Comparison of ENCODE assay signal across 14 mouse cellular contexts in the genomic region with DNA sequence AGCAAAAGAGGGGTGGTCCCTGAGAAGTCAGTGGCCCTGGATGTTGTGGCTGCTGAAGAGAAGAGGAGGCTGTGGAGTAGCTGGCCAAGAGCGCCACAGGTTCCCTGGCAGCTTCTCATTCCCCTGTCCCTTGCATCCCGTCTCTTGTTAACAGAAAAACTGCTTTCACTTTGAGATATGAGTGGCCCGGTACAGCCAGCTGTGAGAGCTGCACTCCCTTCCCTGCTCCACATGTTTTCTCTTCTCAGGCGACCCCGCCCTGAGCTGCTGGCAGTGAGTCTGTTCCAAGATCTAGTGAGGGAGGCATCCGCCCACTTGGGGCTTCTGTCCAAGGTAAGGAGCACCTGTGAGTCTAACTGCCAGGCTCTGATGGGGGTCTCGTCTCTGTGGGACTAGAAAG. TPM values are rescaled to one million over a fixed set of nuclear protein-coding genes. Genes with fewer than 3 reads are reported as not detected.
DNase-seq lines count a peak whose midpoint lies in the region; TF ChIP-seq lines count a peak whose summit lies in the region.
"Not testable (repeated sequence)": the region's sequence is repeated elsewhere in the genome, so short reads cannot be mapped to it uniquely, and the experiment has no call there.
"Had no signal": no experiment of that assay in that cellular context is flagged by ENCODE, and none has a peak within 500 bp of the region (broad histone marks: within the 10 kb centered on the region; RNA-seq: fewer than 3 reads in every experiment).

No protein-coding gene starts in this region.

- H3K79me2 ChIP-seq in MEL (ENCODE audit: control insufficient read depth, insufficient read depth, low read length, poor library complexity); heart, adult 2 months (replicated peaks; ENCODE audit: control insufficient read depth, insufficient read depth, low read length); myocyte (ENCODE audit: control insufficient read depth, insufficient read depth): not testable (repeated sequence)

- not testable (repeated sequence) for H3K9me3 ChIP-seq in MEL (replicated peaks; ENCODE audit: insufficient read depth, low read length)

- H3K9ac ChIP-seq in MEL (ENCODE audit: control insufficient read depth, low read depth, low read length, poor library complexity, severe bottlenecking), result not testable (repeated sequence)
- H3K9ac ChIP-seq in heart, adult 2 months (ENCODE audit: low read depth, low read length), result 0 out of 2 replicates have a peak overlapping the region, but pooled peaks have one; percentile 44

- not testable (repeated sequence) for TF ChIP-seq RAD21 in MEL (IDR thresholded peaks at IDR 0.05; ENCODE audit: low read depth, low read length)

- H3ac ChIP-seq in myocyte (ENCODE audit: control insufficient read depth, insufficient read length), result not testable (repeated sequence)

- TF ChIP-seq POLR2A in MEL (IDR thresholded peaks at IDR 0.05; ENCODE audit: control insufficient read depth in 1 of 2, insufficient read depth in 1 of 2, low read depth in 1 of 2, low read length in 2 of 2, poor library complexity in 1 of 2); heart, adult 2 months (IDR thresholded peaks at IDR 0.05; ENCODE audit: insufficient read depth, low read depth, low read length); kidney, adult 2 months (IDR thresholded peaks at IDR 0.05; ENCODE audit: low read depth, low read length); myocyte (IDR thresholded peaks at IDR 0.05; ENCODE audit: insufficient read length, low read depth): not testable (repeated sequence)

- peak overlapping the region; percentile 76 for H3K4me2 ChIP-seq in myocyte (ENCODE audit: low read depth)

- TF ChIP-seq CTCF in MEL (IDR thresholded peaks at IDR 0.05 in 2 of 3, conservative IDR thresholded peaks at IDR 0.05 in 1 of 3; ENCODE audit: control insufficient read depth in 1 of 3, insufficient read depth in 1 of 3, low read depth in 2 of 3, low read length in 3 of 3, poor library complexity in 1 of 3, severe bottlenecking in 1 of 3); heart, adult 2 months (IDR thresholded peaks at IDR 0.05); kidney, adult 2 months (conservative IDR thresholded peaks at IDR 0.05; ENCODE audit: insufficient read depth, insufficient read length, low read depth, low read length): not testable (repeated sequence)

- not testable (repeated sequence) for H3K27me3 ChIP-seq in MEL (ENCODE audit: control insufficient read depth in 1 of 2, insufficient read depth in 2 of 2, low read length in 2 of 2); heart, adult 2 months (ENCODE audit: control insufficient read depth, insufficient read depth, low read length); kidney, adult 2 months (replicated peaks; ENCODE audit: control insufficient read depth, insufficient read depth, low read length); myocyte (ENCODE audit: control insufficient read depth, insufficient read depth, insufficient read length)

- H3K36me3 ChIP-seq in MEL (ENCODE audit: control insufficient read depth in 1 of 2, insufficient read depth in 2 of 2, low read length in 2 of 2); heart, adult 2 months (ENCODE audit: control insufficient read depth, insufficient read depth, low read length); kidney, adult 2 months (ENCODE audit: control insufficient read depth, insufficient read depth, low read length); myocyte (ENCODE audit: control insufficient read depth, insufficient read depth): not testable (repeated sequence)

- not testable (repeated sequence) for H3K27ac ChIP-seq in MEL (ENCODE audit: control insufficient read depth, low read depth, low read length)
- peak overlapping the region; percentile 37 for H3K27ac ChIP-seq in brown adipose tissue, adult 24 weeks (replicated peaks; ENCODE audit: low read depth, low read length)
- peak overlapping the region; percentile 64 for H3K27ac ChIP-seq in heart, adult 2 months
- H3K27ac ChIP-seq in kidney, adult 2 months (ENCODE audit: insufficient read depth, low read depth, low read length), result peak overlapping the region; percentile 59; the same call in 1 of the 2 replicates

- TF ChIP-seq EP300 in MEL (IDR thresholded peaks at IDR 0.05; ENCODE audit: low read depth in 1 of 2, low read length in 2 of 2); heart, adult 2 months (IDR thresholded peaks at IDR 0.05; ENCODE audit: insufficient read depth, low read depth, low read length): not testable (repeated sequence)

- not testable (repeated sequence) for H3K4me1 ChIP-seq in MEL (ENCODE audit: control insufficient read depth in 1 of 2, insufficient read depth in 2 of 2, low read length in 2 of 2); brown adipose tissue, adult 24 weeks (ENCODE audit: control insufficient read depth, insufficient read depth, insufficient read length, low read length); heart, adult 2 months (ENCODE audit: control insufficient read depth, insufficient read depth, low read length); kidney, adult 2 months (ENCODE audit: control insufficient read depth, insufficient read depth, low read length)

- peak overlapping the region; percentile 7 to 23; a peak in 3 of 4 replicates for H3K4me3 ChIP-seq in MEL (ENCODE audit: control insufficient read depth in 1 of 2, insufficient read depth in 1 of 2, low read depth in 2 of 2, low read length in 2 of 2)
- peak overlapping the region; percentile 33; the same call in 1 of the 2 replicates for H3K4me3 ChIP-seq in brown adipose tissue, adult 24 weeks (ENCODE audit: insufficient read depth, low read depth, low read length)
- H3K4me3 ChIP-seq in heart, adult 2 months; myocyte: not testable (repeated sequence)
- peak overlapping the region; percentile 28; the same call in 1 of the 2 replicates for H3K4me3 ChIP-seq in kidney, adult 2 months (ENCODE audit: insufficient read depth, low read depth, low read length)

- DNase-seq in MEL (ENCODE audit: low read depth, low spot score), result peak; percentile 51
- peak; percentile 49 to 55 for DNase-seq in heart, adult 2 months
- DNase-seq in heart, postnatal 10 days, result peak; percentile 41 to 53
- DNase-seq in kidney, adult 2 months, result peak; percentile 40
- DNase-seq in liver, result peak; percentile 16
- DNase-seq in urinary bladder, postnatal 14 days (ENCODE audit: low spot score), result peak; percentile 57

- intact Hi-C loops in heart, adult 2 months (cut with DNase I), result loop anchor here (2.0 kb wide), 1 partner anchor 24 kb away; no protein-coding TSS in a partner anchor
- intact Hi-C loops in heart, postnatal 10 days (cut with DNase I), result not testable (repeated sequence)

- 34% methylated on average over 7 of the region's 7 CpGs for WGBS in heart, adult 2 months
- WGBS in kidney, adult 2 months, result 36% methylated on average over 7 of the region's 7 CpGs

RNA-seq across cellular contexts. Expression of gene A4galt, which starts 16.9 kb away (rescaled TPM):
- total RNA-seq in MEL (2012; rRNA removed), result not detected in 2 replicates
- polyA plus RNA-seq in MEL (2012; ENCODE audit: insufficient read depth in 1 of 2, insufficient read length in 2 of 2, low read depth in 1 of 2, low replicate concordance in 2 of 2, missing spikeins in 1 of 2) (not detected), myocyte (2012; fragmentation: generic; extraction: Trizol) (28.4 TPM)
- 2.9 TPM in 2 replicates for polyA plus RNA-seq in brown adipose tissue, adult 24 weeks (2012; ENCODE audit: insufficient read depth, insufficient read length, missing spikeins)
- 1 to 10 TPM; 5.2 to 6.3 TPM for total RNA-seq in heart, adult 2 months (2021)
- polyA plus RNA-seq in heart, adult 2 months (2012; rRNA removed), result 9.7 and 14.9 TPM in 2 replicates
- 1 to 10 TPM; 5.3 to 7.5 TPM for total RNA-seq in heart, postnatal 10 days (2021)
- polyA plus RNA-seq in kidney, adult 2 months (2012; rRNA removed), result 53.5 and 56.0 TPM in 2 replicates
- total RNA-seq: common myeloid progenitor, adult 5-6 weeks; megakaryocyte, adult 5-6 weeks; neutrophil, adult 5-6 weeks had no signal
- polyA plus RNA-seq: erythroblast, embryonic 14.5 days; G1E; heart, embryonic 10.5 days had no signal
